Mouse (Mus musculus) limb, embryonic 14.5 days (tissue): ENCODE measurements around the gene Pim1. TPM values are rescaled to one million over a fixed set of nuclear protein-coding genes. Genes with fewer than 3 reads are reported as not detected.

Experiments used
- ATAC-seq: fragments of 200-750 bp; cut with Nextera tagmentation; 2 replicates; pipeline ENCODE4 v1.8.0; 2017; ENCODE audit warnings: low read depth, moderate number of reproducible peaks, moderate TSS enrichment; ENCODE audit not compliant: low FRiP score
- DNase-seq: peaks from one replicate; pipeline ENCODE4 v3.0.0-alpha.2; 2015; ENCODE audit warnings: low spot score
- H3K27ac ChIP-seq: fragments of 300-500 bp; sonication (generic); replicated peaks from 2 replicates; pipeline ENCODE4 v1.5.1; 2014; ENCODE audit warnings: low read depth, mild to moderate bottlenecking, low read length, moderate library complexity, mixed read lengths
- H3K27me3 ChIP-seq: fragments of 300-500 bp; sonication (generic); 2 replicates; pipeline ENCODE4 v1.6.1; 2014; ENCODE audit warnings: low read length, mixed read lengths; ENCODE audit not compliant: control insufficient read depth, insufficient read depth
- H3K36me3 ChIP-seq: fragments of 300-500 bp; sonication (generic); 2 replicates; pipeline ENCODE4 v1.6.1; 2014; ENCODE audit warnings: mild to moderate bottlenecking, low read length, moderate library complexity, mixed read lengths; ENCODE audit not compliant: control insufficient read depth, insufficient read depth
- H3K4me1 ChIP-seq: fragments of 300-500 bp; sonication (generic); 2 replicates; pipeline ENCODE4 v1.6.1; 2014; ENCODE audit warnings: antibody characterized with exemption, low read length, mixed read lengths; ENCODE audit not compliant: control insufficient read depth, insufficient read depth
- H3K4me2 ChIP-seq: fragments of 300-500 bp; sonication (generic); replicated peaks from 2 replicates; pipeline ENCODE4 v1.6.1; 2014; ENCODE audit warnings: low read depth, mild to moderate bottlenecking, low read length, moderate library complexity; ENCODE audit not compliant: severe bottlenecking
- H3K4me3 ChIP-seq: fragments of 300-500 bp; sonication (generic); replicated peaks from 2 replicates; pipeline ENCODE4 v1.5.1; 2014; ENCODE audit warnings: low read length
- H3K9ac ChIP-seq: fragments of 300-500 bp; sonication (generic); 2 replicates; pipeline ENCODE4 v1.6.1; 2014; ENCODE audit warnings: mild to moderate bottlenecking, low read depth, low read length, moderate library complexity; ENCODE audit not compliant: severe bottlenecking
- H3K9me3 ChIP-seq: fragments of 300-500 bp; sonication (generic); 2 replicates; pipeline ENCODE4 v1.6.1; 2016; ENCODE audit warnings: low read length; ENCODE audit not compliant: control insufficient read depth
- POLR2A ChIP-seq: fragments of 200-500 bp; IDR thresholded peaks from 2 replicates; pipeline ENCODE4 v1.8.0; 2012; ENCODE audit warnings: inconsistent platforms, mild to moderate bottlenecking, moderate library complexity, borderline replicate concordance; ENCODE audit not compliant: insufficient read depth, insufficient read length; ENCODE audit errors: extremely low read depth
- WGBS: fragments of 180-500 bp; shearing (Covaris S2); extraction: QIAGEN DNeasy Blood & Tissue Kit; methylation state at CpG from one replicate; pipeline ENCODE4 v1.1.7; 2014; 5-methylcytosine and 5-hydroxymethylcytosine counted together
- polyA plus RNA-seq, 2 experiments: library from polyadenylated mRNA; depleted of rRNA in 1 of 2; stranded (reverse) in 1 of 2; unstranded in 1 of 2; fragments of >200 nt; fragmentation: Nextera tagmentation in 1 of 2; extraction: Ambion mirVana in 1 of 2; gene quantifications; 2 replicates each; pipeline versions ENCODE4 v1.2.1 to v1.2.3; 2012 to 2014

The Pim1 gene
- polyA plus RNA-seq, 2 experiments = 15.7 to 18.4 TPM

- H3K36me3 ChIP-seq = no peaks in the 10 kb centered on the region
- WGBS = 19% methylated on average over 5 of the region's 5 CpGs
- peaks cover 50% of the 10 kb centered on the region for H3K4me1 ChIP-seq
- no peaks in the 10 kb centered on the region for H3K27me3 ChIP-seq
- DNase-seq (no peak), ATAC-seq (no peak)
- no peaks in the 10 kb centered on the region for H3K9me3 ChIP-seq
- 0 out of 2 replicates have a peak overlapping the region, but pooled peaks have one; percentile 25 for H3K9ac ChIP-seq
- no peak for TF ChIP-seq POLR2A
- peak overlapping the region; percentile 67 for H3K27ac ChIP-seq
- peak overlapping the region; percentile 37 for H3K4me2 ChIP-seq
- H3K4me3 ChIP-seq = no peak overlapping the region
These were observed 30.4 kb upstream of the Pim1 start for GRCm38 (mm10) chr17:29460119-29460505.

- WGBS = 5% methylated on average over 13 of the region's 13 CpGs
- Histone ChIP-seq H3K27me3 (no peaks in the 10 kb centered on the region), H3K9ac (peak overlapping the region; percentile 22), H3K4me1 (peaks cover 51% of the 10 kb centered on the region), H3K36me3 (no peaks in the 10 kb centered on the region), H3K4me2 (peak overlapping the region; percentile 46), H3K27ac (peak overlapping the region; percentile 87), H3K4me3 (peak overlapping the region; percentile 30), H3K9me3 (no peaks in the 10 kb centered on the region)
- no peak for TF ChIP-seq POLR2A
- DNase-seq (peak; percentile 31), ATAC-seq (peak; percentile 43)
These were observed 26.9 kb upstream of the Pim1 start for GRCm38 (mm10) chr17:29463627-29464026.

GRCm38 (mm10) chr17:29464068-29464467 lies 26.5 kb upstream of the Pim1 start:
- DNase-seq = peak; percentile 88
- Histone ChIP-seq H3K9me3 (no peaks in the 10 kb centered on the region), H3K27me3 (no peaks in the 10 kb centered on the region), H3K4me2 (peak overlapping the region; percentile 46), H3K4me3 (peak overlapping the region; percentile 30), H3K27ac (peak overlapping the region; percentile 87), H3K4me1 (peaks cover 47% of the 10 kb centered on the region), H3K9ac (peak overlapping the region; percentile 22), H3K36me3 (no peaks in the 10 kb centered on the region)
- no peak for TF ChIP-seq POLR2A
- 1% methylated on average over 14 of the region's 14 CpGs for WGBS
- ATAC-seq = peak; percentile 90

- Histone ChIP-seq H3K27ac (peak overlapping the region; percentile 87), H3K9ac (peak overlapping the region; percentile 22), H3K9me3 (no peaks in the 10 kb centered on the region), H3K4me1 (peaks cover 41% of the 10 kb centered on the region), H3K4me2 (peak overlapping the region; percentile 46), H3K36me3 (no peaks in the 10 kb centered on the region), H3K4me3 (peak overlapping the region; percentile 30), H3K27me3 (no peaks in the 10 kb centered on the region)
- WGBS = 6% methylated on average over 17 of the region's 17 CpGs
- TF ChIP-seq POLR2A = no peak
- DNase-seq (no peak), ATAC-seq (no peak)
These were observed 25.9 kb upstream of the Pim1 start for GRCm38 (mm10) chr17:29464519-29465140.

GRCm38 (mm10) chr17:29465405-29466010 lies 25.0 kb upstream of the Pim1 start:
- H3K9me3 ChIP-seq = no peaks in the 10 kb centered on the region
- H3K27ac ChIP-seq = no peak overlapping the region; the same call in 1 of the 2 replicates
- no peak overlapping the region for H3K4me2 ChIP-seq
- H3K4me1 ChIP-seq = peaks cover 40% of the 10 kb centered on the region
- 25% methylated on average over 9 of the region's 9 CpGs for WGBS
- no peaks in the 10 kb centered on the region for H3K27me3 ChIP-seq
- no peak for TF ChIP-seq POLR2A
- ATAC-seq (no peak), DNase-seq (peak; percentile 24)
- H3K9ac ChIP-seq = no peak overlapping the region
- H3K4me3 ChIP-seq = no peak overlapping the region
- no peaks in the 10 kb centered on the region for H3K36me3 ChIP-seq
